Mouse (Mus musculus) liver, embryonic 14.5 days (tissue): ENCODE measurements at regions not wholly inside any gene's neighbourhood (a gene's known extent, or its start where the extent isn't known, plus 50 kb on each side); places are given as distances from the start of the nearest gene placed in this dataset.

Source experiments
- ATAC-seq: fragments of 200-750 bp; cut with Nextera tagmentation; 2 replicates; pipeline ENCODE4 v1.8.0; 2017; ENCODE audit warnings: moderate number of reproducible peaks, mild to moderate bottlenecking, moderate library complexity; ENCODE audit not compliant: insufficient read depth
- DNase-seq, 3 experiments: peaks; one replicate each; pipeline ENCODE4 v3.0.0-alpha.2; 2012 to 2013; ENCODE audit warnings: low read depth in 3 of 3, low spot score in 3 of 3
- H3K27ac ChIP-seq: fragments of 300-500 bp; sonication (generic); 2 replicates; pipeline ENCODE4 v1.5.1; 2014; ENCODE audit warnings: moderate library complexity, mild to moderate bottlenecking, control low read depth, inconsistent platforms
- H3K27me3 ChIP-seq: fragments of 300-500 bp; sonication (generic); 2 replicates; pipeline ENCODE4 v1.6.1; 2014; ENCODE audit warnings: mild to moderate bottlenecking, low read length, moderate library complexity; ENCODE audit not compliant: control insufficient read depth, insufficient read depth
- H3K36me3 ChIP-seq: fragments of 300-500 bp; sonication (generic); replicated peaks from 2 replicates; pipeline ENCODE4 v1.6.1; 2014; ENCODE audit warnings: low read depth; ENCODE audit not compliant: control insufficient read depth, insufficient read depth
- H3K4me1 ChIP-seq, 2 experiments: fragments of 200-500 bp in 1 of 2; fragments of 300-500 bp in 1 of 2; sonication (generic) in 1 of 2; replicated peaks; 2 replicates each; pipeline ENCODE4 v1.6.1; 2012 to 2014; ENCODE audit warnings: antibody characterized with exemption in 1 of 2, inconsistent platforms in 1 of 2, low read length in 1 of 2; ENCODE audit not compliant: control insufficient read depth in 2 of 2, insufficient read depth in 2 of 2
- H3K4me2 ChIP-seq: fragments of 300-500 bp; sonication (generic); 2 replicates; pipeline ENCODE4 v1.6.1; 2014; ENCODE audit warnings: low read depth, mild to moderate bottlenecking, control low read depth, moderate library complexity
- H3K4me3 ChIP-seq, 2 experiments: fragments of 200-500 bp in 1 of 2; fragments of 300-500 bp in 1 of 2; sonication (generic) in 1 of 2; 2 replicates each; pipeline ENCODE4 v1.5.1; 2012 to 2014; ENCODE audit warnings: low read depth in 2 of 2, low read length in 2 of 2, mild to moderate bottlenecking in 2 of 2, control low read depth in 1 of 2, inconsistent platforms in 1 of 2, moderate library complexity in 1 of 2; ENCODE audit not compliant: insufficient read depth in 1 of 2
- H3K9ac ChIP-seq: fragments of 300-500 bp; sonication (generic); replicated peaks from 2 replicates; pipeline ENCODE4 v1.6.1; 2014; ENCODE audit warnings: mild to moderate bottlenecking, control low read depth, moderate library complexity
- H3K9me3 ChIP-seq: fragments of 300-500 bp; sonication (generic); 2 replicates; pipeline ENCODE4 v1.6.1; 2016; ENCODE audit warnings: low read length, mixed read lengths; ENCODE audit not compliant: control insufficient read depth
- CTCF ChIP-seq: IDR thresholded peaks from 2 replicates; pipeline ENCODE4 v1.5.1; 2016; ENCODE audit warnings: antibody characterized with exemption, low read depth, control low read depth
- EP300 ChIP-seq: IDR thresholded peaks from 2 replicates; pipeline ENCODE4 v1.6.1; 2016; ENCODE audit warnings: antibody characterized with exemption, low read depth
- WGBS: fragments of 180-500 bp; shearing (Covaris S2); extraction: QIAGEN DNeasy Blood & Tissue Kit; methylation state at CpG from one replicate; pipeline ENCODE4 v1.1.7; 2014; ENCODE audit not compliant: insufficient replicate concordance; 5-methylcytosine and 5-hydroxymethylcytosine counted together

GRCm38 (mm10) chr12:9401956-9402355 is 168.0 kb upstream of the Osr1 start:
- WGBS, result 60% methylated on average over 3 of the region's 3 CpGs
- no peak for DNase-seq
- no peak for ATAC-seq
- no peaks in the 10 kb centered on the region for H3K4me1 ChIP-seq
- H3K4me3 ChIP-seq, result no peak overlapping the region
- H3K9me3 ChIP-seq, result no peaks in the 10 kb centered on the region
- no peak for TF ChIP-seq EP300
- no peaks in the 10 kb centered on the region for H3K36me3 ChIP-seq
- no peak overlapping the region for H3K27ac ChIP-seq
- H3K4me2 ChIP-seq, result no peak overlapping the region
- H3K9ac ChIP-seq, result no peak overlapping the region
- H3K27me3 ChIP-seq, result no peaks in the 10 kb centered on the region

DNA sequence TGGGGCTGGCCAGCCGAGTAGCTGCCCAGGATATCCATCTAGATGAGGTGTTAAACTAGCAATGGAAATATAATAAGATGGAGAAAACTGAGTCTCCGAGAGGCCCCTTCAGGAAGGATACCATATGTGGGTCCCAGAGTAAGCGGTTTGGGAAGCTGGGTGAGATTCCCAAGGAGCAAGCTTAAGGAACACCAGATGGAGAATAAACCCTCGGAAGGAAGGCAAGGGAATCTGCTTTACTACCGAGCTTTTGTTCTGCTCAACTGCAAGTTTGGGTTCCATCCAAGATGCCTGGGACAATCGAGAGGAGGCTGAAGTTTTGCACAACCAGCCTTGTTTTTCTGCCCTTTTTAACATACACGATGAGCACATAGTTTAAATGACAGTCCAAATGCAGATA is 164.9 kb upstream of the Osr1 start:
- H3K9me3 ChIP-seq, result no peaks in the 10 kb centered on the region
- no peak overlapping the region for H3K27ac ChIP-seq
- DNase-seq (no peak), ATAC-seq (no peak)
- 58% methylated on average over 7 of the region's 7 CpGs for WGBS
- no peaks in the 10 kb centered on the region for H3K27me3 ChIP-seq
- H3K4me2 ChIP-seq, result no peak overlapping the region
- no peak overlapping the region for H3K9ac ChIP-seq
- H3K36me3 ChIP-seq, result no peaks in the 10 kb centered on the region
- no peaks in the 10 kb centered on the region for H3K4me1 ChIP-seq
- TF ChIP-seq CTCF (no peak), EP300 (no peak)
- no peak overlapping the region for H3K4me3 ChIP-seq

DNA sequence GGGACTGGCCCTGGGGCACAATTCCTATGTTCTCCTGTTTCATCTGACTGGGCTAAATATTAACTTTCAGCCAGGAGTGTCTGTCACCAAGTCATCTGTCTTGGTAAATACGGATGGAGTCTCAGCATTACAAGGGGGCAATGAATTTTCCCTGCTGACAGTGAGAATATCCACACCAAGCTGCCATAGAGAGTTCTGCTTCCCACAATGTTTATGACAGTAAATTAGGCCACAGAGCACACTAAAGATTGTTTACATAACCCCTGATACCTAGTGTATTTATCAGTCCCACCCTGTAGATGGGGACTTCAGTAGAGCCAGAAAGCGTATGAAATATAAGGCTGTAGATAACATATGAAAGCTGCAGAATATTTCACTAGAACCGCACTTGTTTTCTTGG is 150.6 kb upstream of the Osr1 start:
- H3K36me3 ChIP-seq, result no peaks in the 10 kb centered on the region
- H3K9ac ChIP-seq, result no peak overlapping the region
- no peaks in the 10 kb centered on the region for H3K9me3 ChIP-seq
- no peak for ATAC-seq
- DNase-seq, result no peak
- no peaks in the 10 kb centered on the region for H3K27me3 ChIP-seq
- WGBS, result 39% methylated on average over 3 of the region's 3 CpGs
- no peak overlapping the region for H3K4me3 ChIP-seq
- no peak for TF ChIP-seq CTCF
- TF ChIP-seq EP300, result no peak
- no peaks in the 10 kb centered on the region for H3K4me1 ChIP-seq
- no peak overlapping the region for H3K4me2 ChIP-seq
- no peak overlapping the region for H3K27ac ChIP-seq

DNA sequence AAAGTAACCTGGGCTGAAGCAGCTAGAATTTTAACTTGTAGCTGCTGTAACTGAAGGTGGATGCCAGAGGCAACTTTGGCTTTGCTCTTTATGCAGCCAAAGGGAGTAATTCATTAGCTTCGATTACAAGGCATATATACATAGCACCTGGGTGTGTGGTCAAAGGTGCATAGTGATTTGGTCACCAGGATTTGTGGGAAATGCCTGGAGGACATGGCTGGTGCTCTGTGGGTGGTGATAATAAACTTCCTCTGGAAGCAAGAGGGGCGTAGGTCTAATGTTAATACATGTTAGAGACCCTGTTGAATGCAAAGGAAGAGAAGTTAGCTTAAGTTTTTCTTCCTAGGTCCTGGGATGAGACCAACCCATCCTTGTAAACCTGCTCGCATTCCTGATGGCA is 139.3 kb upstream of the Osr1 start:
- Histone ChIP-seq H3K4me2 (no peak overlapping the region), H3K9ac (no peak overlapping the region), H3K4me1 (no peaks in the 10 kb centered on the region), H3K36me3 (no peaks in the 10 kb centered on the region), H3K27ac (no peak overlapping the region), H3K4me3 (no peak overlapping the region), H3K27me3 (no peaks in the 10 kb centered on the region), H3K9me3 (no peaks in the 10 kb centered on the region)
- DNase-seq (no peak), ATAC-seq (no peak)
- no peak for TF ChIP-seq EP300
- no peak for TF ChIP-seq CTCF
- 47% methylated on average over 3 of the region's 3 CpGs for WGBS

- Histone ChIP-seq H3K4me3 (no peak overlapping the region), H3K36me3 (no peaks in the 10 kb centered on the region), H3K4me2 (no peak overlapping the region), H3K9ac (no peak overlapping the region), H3K9me3 (no peaks in the 10 kb centered on the region), H3K27me3 (no peaks in the 10 kb centered on the region), H3K27ac (no peak overlapping the region), H3K4me1 (no peaks in the 10 kb centered on the region)
- no peak for DNase-seq
- TF ChIP-seq CTCF, result no peak
- WGBS, result 18% methylated on average over 9 of the region's 9 CpGs
- no peak for ATAC-seq
Observed at GRCm38 (mm10) chr12:9438575-9439161, 131.2 kb upstream of the Osr1 start.
